Mouse (Mus musculus): ENCODE results near the gene Fastk.
"Not testable (repeated sequence)": the region's sequence is repeated elsewhere in the genome, so short reads cannot be mapped to it uniquely, and the experiment has no call there.

Fastk gene

GRCm38 (mm10) chr5:24420381-24420780, 24.7 kb downstream of the Fastk start:
- DNase-seq, result no peak

DNA sequence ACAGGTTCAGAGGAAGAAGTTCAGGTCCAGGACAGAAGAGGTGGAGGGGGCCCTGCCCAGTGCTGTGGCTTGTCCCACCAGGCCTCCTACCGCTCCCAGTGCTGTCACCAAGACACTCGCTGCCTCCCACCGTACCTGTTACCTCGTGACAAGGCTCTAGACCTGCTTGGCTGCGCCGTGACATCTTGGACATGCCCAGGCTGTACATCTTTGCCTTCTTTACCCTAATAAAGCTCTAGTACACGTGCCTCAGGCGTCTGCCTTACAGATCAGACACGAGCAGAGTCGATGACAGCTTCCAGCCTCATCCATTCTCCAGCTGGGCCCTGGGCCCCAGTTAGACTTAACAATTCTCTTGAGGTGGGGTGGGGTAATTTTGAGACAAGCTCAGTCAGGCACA, 27.5 kb downstream of the Fastk start:
- DNase-seq, result no peak

DNA sequence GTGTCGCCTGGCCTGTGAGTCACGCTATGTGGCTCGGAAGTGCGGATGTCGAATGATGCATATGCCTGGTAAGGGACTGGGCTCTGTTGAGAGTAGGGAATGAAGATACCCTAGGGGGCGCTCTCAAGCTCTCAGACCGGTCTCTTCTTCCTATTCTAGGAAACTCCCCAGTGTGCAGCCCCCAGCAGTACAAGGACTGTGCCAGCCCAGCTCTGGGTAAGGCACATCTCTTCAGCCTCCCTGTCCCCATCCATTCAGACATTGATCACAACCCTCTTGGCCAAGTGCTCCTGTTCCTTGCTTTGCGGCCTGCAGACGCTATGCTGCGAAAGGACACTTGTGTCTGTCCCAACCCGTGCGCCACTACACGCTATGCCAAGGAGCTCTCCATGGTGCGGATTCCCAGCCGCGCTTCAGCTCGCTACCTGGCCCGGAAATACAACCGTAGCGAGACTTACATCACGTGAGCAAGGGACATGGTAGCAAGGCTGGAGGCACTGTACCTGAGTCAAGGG, 28.8 kb downstream of the Fastk start:
- peak; percentile 81 to 82 for DNase-seq

DNA sequence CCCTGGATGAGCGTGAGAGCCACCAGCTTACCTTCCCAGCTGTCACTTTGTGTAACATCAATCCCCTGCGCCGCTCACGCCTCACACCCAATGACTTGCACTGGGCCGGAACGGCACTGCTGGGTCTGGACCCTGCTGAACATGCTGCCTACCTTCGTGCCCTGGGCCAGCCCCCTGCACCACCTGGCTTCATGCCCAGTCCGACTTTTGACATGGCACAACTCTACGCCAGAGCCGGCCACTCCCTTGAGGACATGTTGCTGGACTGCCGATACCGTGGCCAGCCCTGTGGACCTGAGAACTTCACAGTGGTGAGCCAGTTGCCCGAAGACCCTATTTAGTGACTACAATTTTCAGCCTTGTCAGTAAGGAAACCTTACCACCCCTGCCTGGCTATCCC, 31.1 kb downstream of the Fastk start:
- no peak for DNase-seq

- DNase-seq, result no peak
Measured at GRCm38 (mm10) chr5:24413042-24413693, 31.9 kb downstream of the Fastk start, which contains the start of gene Asic3. Asic3 (plus strand) TSS chr5:24413392.

DNA sequence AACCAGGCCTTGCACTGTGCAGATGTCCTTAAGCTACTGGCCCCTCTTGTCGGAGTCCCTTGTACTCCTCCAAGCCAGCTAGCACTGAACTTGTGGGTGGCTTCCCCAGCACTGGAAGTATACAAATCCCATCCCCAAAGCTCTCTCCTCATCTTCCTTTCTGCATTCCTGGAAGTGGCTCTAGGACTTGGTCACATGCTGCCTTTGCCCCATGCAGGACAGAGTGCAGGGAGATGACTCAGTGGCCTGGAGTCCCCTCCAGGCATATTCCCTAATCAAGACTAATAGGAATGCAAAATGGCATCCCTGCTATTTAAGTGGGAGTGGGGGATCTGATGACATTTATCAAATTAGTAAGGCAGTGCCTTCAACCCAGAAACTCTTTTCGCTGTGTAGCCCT, 33.0 kb downstream of the Fastk start:
- DNase-seq, result no peak

DNA sequence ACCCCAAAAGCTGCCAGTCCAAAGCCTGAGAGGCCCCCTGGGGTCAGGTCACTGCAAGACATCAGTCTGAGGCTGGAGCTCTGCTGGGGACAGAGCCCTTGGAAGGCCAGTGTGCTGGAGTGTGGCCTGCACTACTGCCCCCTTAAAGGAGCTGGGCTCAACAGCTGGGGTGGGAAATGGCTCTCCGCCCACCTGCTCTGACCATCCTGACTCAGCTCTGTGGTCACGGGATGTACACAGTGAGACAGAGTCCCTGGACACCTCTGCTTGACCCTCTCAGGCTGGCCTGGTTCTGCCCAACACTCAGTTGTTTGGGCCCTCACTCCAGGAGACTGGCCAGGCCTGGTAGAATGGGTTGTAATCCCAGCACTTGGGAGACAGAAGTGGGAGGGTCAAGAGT, 35.6 kb downstream of the Fastk start:
- DNase-seq, result no peak

DNA sequence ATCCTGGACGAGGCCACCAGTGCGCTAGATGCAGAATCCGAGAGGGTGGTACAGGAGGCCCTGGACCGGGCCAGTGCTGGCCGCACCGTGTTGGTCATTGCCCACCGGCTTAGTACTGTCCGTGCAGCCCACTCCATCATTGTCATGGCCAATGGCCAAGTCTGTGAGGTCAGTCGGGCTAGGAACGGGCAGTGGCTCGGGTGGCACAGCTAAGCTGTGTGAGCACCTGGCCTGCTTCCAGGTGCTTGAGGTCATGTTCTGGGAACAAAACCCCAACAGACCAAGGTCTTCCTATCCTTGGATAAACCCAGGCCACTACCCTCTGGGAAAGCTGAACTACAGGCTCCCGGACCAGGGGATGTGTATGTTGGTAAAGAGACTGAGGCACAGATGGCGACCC, 36.4 kb downstream of the Fastk start:
- no peak for DNase-seq

DNA sequence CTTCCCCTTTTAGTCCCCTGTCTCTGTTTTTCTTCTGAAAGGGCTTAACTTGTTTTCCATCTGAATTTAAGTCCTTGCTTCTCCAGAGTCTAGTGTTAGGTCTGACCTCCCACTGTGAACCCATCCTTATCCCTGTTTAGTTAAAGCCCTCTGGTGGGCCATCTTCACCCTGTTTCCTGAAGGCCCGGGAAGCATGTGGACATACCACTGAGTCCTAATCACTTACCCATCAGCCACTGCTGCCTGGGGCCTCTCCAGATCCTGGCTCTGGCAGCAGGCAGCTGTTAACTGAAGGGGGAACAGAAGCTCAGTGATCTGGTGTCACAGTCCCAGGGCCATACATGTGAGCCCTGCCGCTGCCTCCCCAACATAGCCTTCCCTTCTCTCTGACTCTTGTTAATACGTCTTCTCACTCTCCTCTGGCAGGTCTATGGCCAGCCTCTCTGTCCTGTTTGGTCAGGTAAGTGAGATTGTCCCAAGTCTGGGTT, 39.7 kb downstream of the Fastk start:
- DNase-seq, result no peak

- no peak for DNase-seq
Measured at GRCm38 (mm10) chr5:24404594-24405360, 40.3 kb downstream of the Fastk start.

GRCm38 (mm10) chr5:24401969-24402368, 43.1 kb downstream of the Fastk start:
- no peak for DNase-seq

GRCm38 (mm10) chr5:24400911-24401605, 44.0 kb downstream of the Fastk start:
- no peak for DNase-seq

DNA sequence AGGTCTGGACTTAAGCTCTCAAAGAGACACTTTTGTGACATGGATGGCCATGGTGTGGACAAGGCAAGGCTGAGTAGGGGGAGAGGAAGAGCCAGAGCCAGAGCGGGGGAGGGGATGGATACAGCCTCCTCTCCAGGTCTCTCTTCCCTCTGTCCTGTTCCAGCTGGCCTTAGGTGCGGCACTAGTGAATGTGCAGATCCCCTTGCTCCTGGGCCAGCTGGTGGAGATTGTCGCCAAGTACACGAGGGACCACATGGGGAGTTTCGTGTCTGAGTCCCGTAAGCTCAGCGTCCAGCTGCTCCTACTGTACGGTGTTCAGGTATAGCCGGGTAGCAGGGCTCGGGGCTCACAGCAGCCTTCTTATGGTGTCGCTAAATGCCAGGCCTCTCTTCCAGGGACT, 44.7 kb downstream of the Fastk start:
- DNase-seq, result no peak

DNA sequence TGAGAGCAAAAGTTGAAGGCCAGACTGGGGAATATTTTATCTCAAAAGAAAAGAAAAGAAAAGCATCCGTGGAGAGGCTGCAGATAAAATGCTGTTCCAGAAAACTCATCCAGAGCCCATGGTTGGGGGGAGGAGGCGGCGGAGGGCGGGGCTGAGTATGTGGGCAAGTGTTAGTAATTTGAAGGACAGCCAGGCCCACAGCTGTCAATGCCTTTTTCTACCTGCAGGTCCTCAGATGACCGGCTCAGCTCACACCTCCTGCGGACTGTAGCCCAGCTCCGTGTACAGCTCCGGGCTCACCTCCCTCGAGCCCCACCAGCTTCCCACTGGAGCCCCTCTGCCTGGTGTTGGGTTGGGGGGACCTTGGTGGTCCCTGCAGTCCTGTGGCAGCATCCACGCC, 45.4 kb downstream of the Fastk start:
- no peak for DNase-seq

GRCm38 (mm10) chr5:24396254-24396653, 48.8 kb downstream of the Fastk start:
- not testable (repeated sequence) for DNase-seq

DNA sequence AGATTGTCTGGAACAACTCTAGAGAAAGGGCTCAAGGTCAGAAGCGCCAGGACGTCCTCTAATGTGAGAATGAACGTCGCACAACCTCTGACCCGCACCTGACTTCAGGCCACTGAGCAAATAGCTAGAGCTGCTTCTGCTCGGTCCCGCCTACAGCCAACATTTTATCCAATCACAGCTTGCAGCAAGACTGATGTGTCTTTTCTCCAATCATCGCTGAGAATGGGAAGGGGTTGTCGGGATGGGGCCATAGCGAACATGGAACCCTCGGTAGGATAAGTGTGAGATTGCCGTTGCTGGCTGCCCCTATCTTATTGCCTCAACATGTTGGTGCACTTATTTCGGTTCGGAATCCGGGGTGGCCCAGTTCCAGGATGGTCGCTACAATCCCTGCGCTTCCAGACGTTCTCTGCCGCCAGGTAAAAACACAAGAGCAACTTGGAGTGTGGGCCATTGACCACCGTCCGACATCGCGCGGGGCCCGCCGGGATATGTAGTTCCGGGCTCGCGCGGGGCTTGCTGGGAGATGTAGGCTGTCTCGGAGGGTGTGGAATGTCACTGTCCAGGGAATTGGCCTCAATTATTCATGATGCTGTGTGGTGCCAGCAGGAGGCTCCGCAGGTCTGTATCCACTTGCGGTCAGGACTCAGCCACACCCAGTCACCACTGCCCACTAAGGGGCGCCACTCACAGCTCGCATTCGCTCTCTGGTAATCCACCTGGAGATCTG, 50.8 kb downstream of the Fastk start:
- DNase-seq, result peak; percentile 97 to 98

- DNase-seq, result peak; percentile 78 to 84
Measured at GRCm38 (mm10) chr5:24393392-24393997, 51.6 kb downstream of the Fastk start, which contains the start of gene Abcb8. Abcb8 (plus strand) TSS chr5:24393663.

GRCm38 (mm10) chr5:24392724-24393123, 52.4 kb downstream of the Fastk start:
- DNase-seq, result no peak

DNA sequence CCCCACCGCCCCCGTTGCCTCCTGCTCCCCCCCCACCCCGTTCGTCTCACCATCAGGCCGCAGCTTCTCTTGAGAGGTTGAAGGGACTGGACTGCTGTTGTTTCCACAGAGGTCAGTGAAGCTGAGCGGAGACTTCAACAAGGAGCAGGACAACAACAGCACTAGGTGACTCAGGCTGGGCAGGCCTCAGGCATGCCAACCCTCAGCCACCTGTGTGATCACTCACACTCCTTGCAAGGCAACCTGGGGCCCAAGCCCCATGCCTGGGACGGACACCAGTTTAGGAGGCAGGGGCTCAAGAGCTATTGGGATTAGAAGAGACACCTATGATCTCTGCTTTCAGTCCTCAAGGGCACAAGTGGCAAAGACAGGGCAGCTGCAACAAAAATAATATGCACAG, 53.2 kb downstream of the Fastk start, which contains the start of gene Atg9b:
Gene Atg9b, minus strand, starts transcription at position 280 of the 400 bp plus-strand sequence.
- no peak for DNase-seq

DNA sequence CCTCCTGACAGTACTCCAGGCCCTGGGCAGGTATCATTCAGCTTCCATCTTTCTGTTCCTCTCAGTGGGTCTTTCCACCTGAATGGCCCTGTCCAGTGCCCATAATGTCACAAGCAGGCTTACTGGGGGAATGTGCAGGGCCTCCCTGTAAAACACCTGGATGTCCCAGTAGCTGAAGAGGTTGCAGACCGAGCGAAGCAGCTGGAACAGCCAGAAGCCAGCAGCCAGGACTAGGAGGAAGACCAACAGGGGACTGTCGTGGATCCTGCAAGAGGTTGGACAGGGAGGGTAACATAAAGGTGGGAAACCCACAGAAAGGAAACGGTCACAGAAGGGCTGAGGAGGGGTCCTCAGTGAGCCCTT, 55.4 kb downstream of the Fastk start:
- DNase-seq, result no peak

- DNase-seq, result no peak
Measured at GRCm38 (mm10) chr5:24389011-24389657, 56.0 kb downstream of the Fastk start.
